Mouse (Mus musculus): ENCODE measurements around the gene Tigd3. TPM values are rescaled to one million over a fixed set of nuclear protein-coding genes. Genes with fewer than 3 reads are reported as not detected.

Gene Tigd3
- polyA plus RNA-seq, 1 experiment from 2014 or later = 1.2 TPM

GRCm38 (mm10) chr19:5929634-5930596, 36.0 kb upstream of the Tigd3 start:
- Histone ChIP-seq H3K9ac (no peak overlapping the region), H3K9me3 (replicated peaks) (no peaks in the 10 kb centered on the region), H3K27me3 (no peaks in the 10 kb centered on the region), H3K27ac (peak overlapping the region; percentile 68), H3K4me2 (no peak overlapping the region), H3K4me1 (replicated peaks) (peaks cover 36% of the 10 kb centered on the region), H3K4me3 (no peak overlapping the region), H3K36me3 (no peaks in the 10 kb centered on the region)
- ATAC-seq (replicated peaks; ENCODE audit: insufficient number of reproducible peaks, insufficient read depth, low FRiP score, low read depth) = no peak; the same call in 1 of the 2 replicates
- 49% methylated on average over 14 of the region's 14 CpGs for WGBS

DNA sequence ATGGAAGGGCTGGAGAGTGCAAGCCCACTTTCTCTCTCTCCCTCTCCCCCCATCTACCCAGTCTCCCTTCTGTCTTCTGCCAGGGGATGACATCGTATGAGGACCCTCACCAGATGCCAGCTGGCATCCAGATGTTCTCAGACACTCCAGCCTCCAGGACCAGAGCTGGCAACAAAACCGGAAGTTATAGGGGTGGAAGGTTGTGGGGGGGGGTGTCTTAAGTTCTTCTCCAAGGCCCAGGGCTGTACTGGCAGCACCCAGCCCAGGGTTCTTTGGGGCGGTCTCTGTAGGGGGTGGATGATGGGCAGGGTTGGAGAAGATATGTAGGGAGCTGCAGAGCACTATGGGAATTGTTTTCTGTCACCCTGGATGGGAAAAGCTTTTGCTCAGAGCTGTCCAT, 34.6 kb upstream of the Tigd3 start:
- H3K9me3 ChIP-seq (replicated peaks) = no peaks in the 10 kb centered on the region
- no peak overlapping the region for H3K27ac ChIP-seq
- no peak overlapping the region for H3K4me3 ChIP-seq
- H3K36me3 ChIP-seq = no peaks in the 10 kb centered on the region
- ATAC-seq (replicated peaks; ENCODE audit: insufficient number of reproducible peaks, insufficient read depth, low FRiP score, low read depth) = no peak
- no peak overlapping the region for H3K4me2 ChIP-seq
- 59% methylated on average over 3 of the region's 3 CpGs for WGBS
- H3K9ac ChIP-seq = no peak overlapping the region
- peaks cover 36% of the 10 kb centered on the region for H3K4me1 ChIP-seq (replicated peaks)
- no peaks in the 10 kb centered on the region for H3K27me3 ChIP-seq

DNA sequence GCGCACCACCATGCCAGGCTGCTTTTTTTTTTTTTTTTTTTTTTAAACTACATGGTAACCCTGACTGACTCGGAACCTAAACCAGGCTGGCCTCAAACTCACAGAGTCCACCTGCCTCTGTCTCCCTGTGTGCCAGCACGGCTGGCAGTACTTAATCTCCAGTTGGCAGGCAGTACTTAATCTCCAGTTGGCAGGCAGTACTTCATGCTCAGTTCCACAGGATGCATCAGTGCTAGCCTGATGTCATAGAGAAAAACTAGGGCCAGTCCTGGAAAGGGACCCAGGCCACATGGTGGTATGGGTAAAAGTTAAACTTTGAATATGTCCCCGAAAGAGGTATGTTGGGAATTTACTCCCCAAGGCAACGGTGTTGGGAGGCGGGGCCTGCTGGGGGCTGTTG, 34.2 kb upstream of the Tigd3 start:
- no peaks in the 10 kb centered on the region for H3K27me3 ChIP-seq
- no peak overlapping the region for H3K4me3 ChIP-seq
- H3K9ac ChIP-seq = no peak overlapping the region
- ATAC-seq (replicated peaks; ENCODE audit: insufficient number of reproducible peaks, insufficient read depth, low FRiP score, low read depth) = no peak
- WGBS = 73% methylated on average over 6 of the region's 6 CpGs
- H3K27ac ChIP-seq = no peak overlapping the region
- H3K36me3 ChIP-seq = no peaks in the 10 kb centered on the region
- peaks cover 37% of the 10 kb centered on the region for H3K4me1 ChIP-seq (replicated peaks)
- no peak overlapping the region for H3K4me2 ChIP-seq
- no peaks in the 10 kb centered on the region for H3K9me3 ChIP-seq (replicated peaks)

DNA sequence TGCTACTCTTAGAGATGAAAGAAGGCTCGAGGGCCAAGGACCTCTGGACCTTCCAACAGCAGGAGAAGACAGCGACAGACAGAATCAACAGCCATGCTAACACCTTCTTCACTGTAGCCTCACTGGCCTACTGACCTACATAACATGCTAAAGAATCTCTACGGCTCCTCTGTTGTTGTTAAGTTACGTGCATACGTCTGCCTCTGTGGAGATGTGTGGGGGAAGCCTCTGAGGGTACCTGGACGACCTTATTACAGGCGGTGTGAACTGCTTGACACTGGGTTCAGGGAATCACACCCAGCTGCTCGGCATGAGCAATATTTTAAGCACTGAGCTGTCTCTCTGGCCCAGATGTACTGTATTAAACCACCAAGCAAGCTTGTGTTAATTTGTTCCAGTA, 33.6 kb upstream of the Tigd3 start:
- Histone ChIP-seq H3K27ac (no peak overlapping the region), H3K4me1 (replicated peaks) (peaks cover 43% of the 10 kb centered on the region), H3K4me2 (no peak overlapping the region), H3K9me3 (replicated peaks) (no peaks in the 10 kb centered on the region), H3K4me3 (no peak overlapping the region), H3K36me3 (no peaks in the 10 kb centered on the region), H3K9ac (no peak overlapping the region), H3K27me3 (no peaks in the 10 kb centered on the region)
- no peak for ATAC-seq (replicated peaks; ENCODE audit: insufficient number of reproducible peaks, insufficient read depth, low FRiP score, low read depth)
- WGBS = 73% methylated on average over 8 of the region's 8 CpGs

GRCm38 (mm10) chr19:5927026-5927425, 33.1 kb upstream of the Tigd3 start:
- H3K27ac ChIP-seq = no peak overlapping the region
- ATAC-seq (replicated peaks; ENCODE audit: insufficient number of reproducible peaks, insufficient read depth, low FRiP score, low read depth) = no peak
- H3K4me3 ChIP-seq = no peak overlapping the region
- WGBS = 82% methylated on average over 11 of the region's 11 CpGs
- peaks cover 48% of the 10 kb centered on the region for H3K4me1 ChIP-seq (replicated peaks)
- H3K4me2 ChIP-seq = no peak overlapping the region
- H3K27me3 ChIP-seq = no peaks in the 10 kb centered on the region
- H3K36me3 ChIP-seq = no peaks in the 10 kb centered on the region
- H3K9ac ChIP-seq = no peak overlapping the region
- H3K9me3 ChIP-seq (replicated peaks) = no peaks in the 10 kb centered on the region

DNA sequence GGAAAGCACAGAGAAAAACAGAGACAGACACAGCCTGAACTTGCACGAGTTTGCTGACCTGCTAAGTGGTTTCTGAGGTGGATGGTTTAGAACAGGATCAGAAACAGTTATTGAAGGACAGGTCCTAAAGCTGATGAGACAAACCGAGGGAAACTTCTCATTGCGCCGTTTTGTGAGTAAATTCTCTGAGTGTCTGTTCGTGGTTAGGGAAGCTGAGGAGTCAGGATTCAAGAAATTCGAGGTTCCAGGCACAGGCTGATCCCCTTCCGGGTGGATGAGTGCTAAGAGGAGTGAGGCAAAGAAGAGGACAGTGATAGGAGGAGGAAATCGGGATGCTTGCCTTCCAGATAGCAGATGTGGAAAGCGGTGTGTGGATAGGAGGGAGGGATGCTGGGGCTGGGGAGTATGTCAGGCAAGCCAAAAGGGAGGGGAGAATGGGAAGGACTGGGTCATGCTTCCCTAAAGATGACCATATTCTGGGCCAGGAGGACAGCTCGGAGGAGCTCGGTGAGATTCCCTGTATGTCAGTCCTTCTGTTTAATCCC, 31.4 kb upstream of the Tigd3 start:
- Histone ChIP-seq H3K4me2 (peak overlapping the region; percentile 84), H3K36me3 (no peaks in the 10 kb centered on the region), H3K9me3 (replicated peaks) (no peaks in the 10 kb centered on the region), H3K27ac (peak overlapping the region; percentile 85), H3K27me3 (no peaks in the 10 kb centered on the region), H3K4me3 (peak overlapping the region; percentile 65), H3K9ac (peak overlapping the region; percentile 67), H3K4me1 (replicated peaks) (peaks cover 54% of the 10 kb centered on the region)
- 21% methylated on average over 11 of the region's 11 CpGs for whole genome bisulfite sequencing
- no peak for ATAC-seq (replicated peaks; ENCODE audit: insufficient number of reproducible peaks, insufficient read depth, low FRiP score, low read depth)

DNA sequence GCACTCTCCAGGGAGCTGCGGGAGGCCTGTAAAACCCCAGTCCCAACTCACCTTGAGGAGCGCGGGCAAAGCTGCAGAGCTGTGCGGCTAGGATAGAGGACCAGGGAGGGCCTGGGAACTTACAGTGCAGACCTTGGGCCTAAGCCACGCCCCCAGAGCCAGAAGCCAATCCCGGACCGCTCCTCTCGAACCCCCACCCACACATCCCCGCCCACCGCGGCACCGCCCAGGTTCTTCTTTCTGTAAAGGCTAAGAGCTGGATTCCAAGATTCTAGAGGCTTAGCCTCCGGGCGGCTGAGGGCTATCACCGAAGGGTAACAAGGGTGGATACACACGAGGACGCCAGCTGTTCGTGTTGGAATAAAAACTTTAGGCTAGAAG, 30.8 kb upstream of the Tigd3 start, which contains the start of gene Cdc42ep2:
Gene Cdc42ep2, minus strand, starts transcription at position 104 of the 381 bp plus-strand sequence.
- H3K4me1 ChIP-seq (replicated peaks) = peaks cover 49% of the 10 kb centered on the region
- peak within 1 kb of the TSS; percentile 85 for H3K27ac ChIP-seq
- no peaks in the 10 kb centered on the region for H3K9me3 ChIP-seq (replicated peaks)
- ATAC-seq (replicated peaks; ENCODE audit: insufficient number of reproducible peaks, insufficient read depth, low FRiP score, low read depth) = peak; percentile 92
- H3K9ac ChIP-seq = peak within 1 kb of the TSS; percentile 67
- no peaks in the 10 kb centered on the region for H3K27me3 ChIP-seq
- under 1% methylated on average over 18 of the region's 18 CpGs for WGBS
- no peaks in the 10 kb centered on the region for H3K36me3 ChIP-seq
- peak within 1 kb of the TSS; percentile 84 for H3K4me2 ChIP-seq
- peak within 1 kb of the TSS; percentile 65 for H3K4me3 ChIP-seq

DNA sequence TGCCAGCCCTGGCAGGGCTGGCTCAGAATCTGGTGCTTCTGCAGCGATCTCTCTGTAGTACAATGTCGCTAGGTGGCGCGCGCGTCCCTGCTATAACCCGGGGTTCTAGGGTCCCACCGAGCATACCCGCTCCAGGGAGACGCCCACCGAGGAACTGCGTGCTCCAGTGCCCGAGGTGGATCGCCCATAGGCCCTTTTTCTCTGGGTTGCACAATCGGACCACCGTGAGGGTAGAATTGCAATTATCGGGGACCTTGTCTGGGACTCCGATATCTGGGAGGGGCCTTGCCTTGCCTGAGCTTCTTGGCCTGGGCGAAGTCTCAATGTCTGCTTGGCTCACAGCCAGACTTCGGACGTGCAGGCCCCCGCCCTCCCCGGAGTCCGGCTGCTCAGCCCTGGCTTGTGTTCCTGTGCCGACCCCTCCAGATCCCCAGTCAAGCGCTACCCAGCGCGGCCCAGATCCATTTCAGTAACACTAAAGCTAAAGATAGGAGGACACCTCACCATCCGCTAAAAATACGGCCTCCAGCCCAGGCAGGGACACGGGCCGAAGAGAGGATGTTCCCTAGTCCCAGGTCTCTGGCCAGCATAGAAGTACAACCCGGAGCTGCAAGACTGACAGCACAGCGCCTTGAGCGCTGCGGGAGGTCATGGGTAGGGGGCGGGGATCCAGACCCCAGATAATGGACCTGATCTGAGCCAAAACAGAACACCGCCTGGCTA, 30.2 kb upstream of the Tigd3 start:
- Histone ChIP-seq H3K36me3 (no peaks in the 10 kb centered on the region), H3K9me3 (replicated peaks) (no peaks in the 10 kb centered on the region), H3K4me3 (peak overlapping the region; percentile 65), H3K27ac (peak overlapping the region; percentile 85), H3K4me2 (peak overlapping the region; percentile 84), H3K27me3 (no peaks in the 10 kb centered on the region), H3K9ac (peak overlapping the region; percentile 67), H3K4me1 (replicated peaks) (peaks cover 44% of the 10 kb centered on the region)
- ATAC-seq (replicated peaks; ENCODE audit: insufficient number of reproducible peaks, insufficient read depth, low FRiP score, low read depth) = peak; percentile 68
- WGBS = under 1% methylated on average over 38 of the region's 38 CpGs

DNA sequence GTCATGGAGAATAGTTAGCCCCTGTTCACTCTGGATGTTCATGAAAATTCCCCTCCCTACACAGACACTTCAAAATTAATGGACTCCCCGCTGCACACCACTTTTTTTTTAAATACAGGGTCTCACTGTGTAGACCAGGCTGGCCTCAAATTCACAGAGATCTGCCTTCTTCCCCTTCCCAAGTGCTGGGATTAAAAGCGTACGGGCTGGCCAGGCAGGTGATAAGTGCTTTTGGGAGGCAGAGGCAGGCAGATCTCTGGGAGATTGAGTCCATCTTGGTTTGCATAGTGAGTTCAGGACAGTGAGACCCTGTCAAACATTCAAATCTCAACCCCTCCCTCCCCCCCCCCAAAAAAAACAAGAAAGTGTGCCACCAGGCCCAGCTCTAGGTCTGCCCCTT, 29.0 kb upstream of the Tigd3 start:
- Histone ChIP-seq H3K27ac (peak overlapping the region; percentile 32; the same call in 1 of the 2 replicates), H3K9ac (peak overlapping the region; percentile 39; the same call in 1 of the 2 replicates), H3K4me2 (peak overlapping the region; percentile 84), H3K27me3 (no peaks in the 10 kb centered on the region), H3K4me3 (peak overlapping the region; percentile 65), H3K9me3 (replicated peaks) (no peaks in the 10 kb centered on the region), H3K36me3 (peaks cover 4% of the 10 kb centered on the region; the same call in 1 of the 2 replicates), H3K4me1 (replicated peaks) (peaks cover 32% of the 10 kb centered on the region)
- no peak for ATAC-seq (replicated peaks; ENCODE audit: insufficient number of reproducible peaks, insufficient read depth, low FRiP score, low read depth)
- 91% methylated on average over 3 of the region's 3 CpGs for WGBS

DNA sequence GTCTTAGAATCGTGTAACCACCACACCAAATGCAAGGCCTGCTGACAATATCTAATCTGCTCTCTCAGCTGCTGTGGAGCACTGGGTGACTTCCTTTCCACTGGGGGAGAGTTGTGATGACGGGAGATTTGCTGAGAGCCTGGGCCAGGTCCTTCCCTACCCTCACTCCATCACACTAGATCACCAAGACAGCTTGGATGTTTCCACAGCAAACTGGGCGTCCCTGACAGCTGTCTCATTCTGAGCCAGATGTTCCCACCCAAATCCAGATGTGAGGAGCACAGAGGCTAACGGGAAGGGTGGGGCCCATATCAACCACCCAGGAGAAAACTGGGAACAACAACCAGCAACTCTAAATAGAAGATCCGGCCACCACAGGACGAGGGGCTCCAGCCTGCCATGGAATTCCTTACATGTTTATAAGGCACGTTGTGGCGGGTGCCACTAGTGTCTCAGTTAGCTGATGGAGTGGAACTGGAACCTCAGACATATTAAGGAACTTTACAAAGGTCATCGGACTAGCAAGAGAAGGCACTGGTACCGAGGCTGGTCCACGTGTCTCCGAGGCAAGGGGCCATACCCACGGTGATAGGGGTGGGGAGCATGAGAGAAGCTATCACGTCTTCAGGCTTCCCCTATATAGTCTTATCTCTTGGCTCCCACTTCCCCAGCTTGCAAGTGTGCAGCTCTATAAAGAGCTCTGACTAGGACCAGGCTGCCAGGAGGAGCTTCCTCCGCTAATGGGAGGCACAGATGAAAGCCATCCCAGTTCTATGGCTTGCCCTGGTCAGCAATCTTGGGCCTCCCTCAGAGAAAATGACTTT, 28.4 kb upstream of the Tigd3 start:
- peaks cover 10% of the 10 kb centered on the region for H3K36me3 ChIP-seq
- WGBS = 44% methylated on average over 15 of the region's 15 CpGs
- no peak for ATAC-seq (replicated peaks; ENCODE audit: insufficient number of reproducible peaks, insufficient read depth, low FRiP score, low read depth)
- peak overlapping the region; percentile 32 for H3K27ac ChIP-seq
- peak overlapping the region; percentile 39; the same call in 1 of the 2 replicates for H3K9ac ChIP-seq
- peaks cover 32% of the 10 kb centered on the region for H3K4me1 ChIP-seq (replicated peaks)
- H3K9me3 ChIP-seq (replicated peaks) = no peaks in the 10 kb centered on the region
- H3K27me3 ChIP-seq = no peaks in the 10 kb centered on the region
- H3K4me2 ChIP-seq = peak overlapping the region; percentile 84
- H3K4me3 ChIP-seq = peak overlapping the region; percentile 65

Data from heart, embryonic 15.5 days (tissue).